Mouse (Mus musculus): ENCODE results near the gene Ugt2a3. TPM values are rescaled to one million over a fixed set of nuclear protein-coding genes. Genes with fewer than 3 reads are reported as not detected.

The Ugt2a3 gene
- polyA plus RNA-seq (2014; fragmentation: Illumina TruSeq; extraction: RNeasy Lipid Tissue Mini Kit (QIAGEN cat#74804); ENCODE audit: low read depth, low replicate concordance), result 614 TPM

GRCm38 (mm10) chr5:87336961-87337697, at the start of gene Ugt2a3:
TSS of gene Ugt2a3 (minus strand) at chr5:87337195.

Other genes with a start within 250 kb of the Ugt2a3 start
- 1,843 TPM for gene Ugt2b36, start 244.6 kb downstream of the Ugt2a3 start, polyA plus RNA-seq (2014; fragmentation: Illumina TruSeq; extraction: RNeasy Lipid Tissue Mini Kit (QIAGEN cat#74804); ENCODE audit: low read depth, low replicate concordance)
- gene Ugt2b5, start 196.9 kb downstream of the Ugt2a3 start, polyA plus RNA-seq (2014; fragmentation: Illumina TruSeq; extraction: RNeasy Lipid Tissue Mini Kit (QIAGEN cat#74804); ENCODE audit: low read depth, low replicate concordance), result 2,332 TPM
- gene Ugt2b37, start 82.4 kb downstream of the Ugt2a3 start, polyA plus RNA-seq (2014; fragmentation: Illumina TruSeq; extraction: RNeasy Lipid Tissue Mini Kit (QIAGEN cat#74804); ENCODE audit: low read depth, low replicate concordance), result 30.0 TPM
- gene Ugt2b38, start 87.0 kb upstream of the Ugt2a3 start, polyA plus RNA-seq (2014; fragmentation: Illumina TruSeq; extraction: RNeasy Lipid Tissue Mini Kit (QIAGEN cat#74804); ENCODE audit: low read depth, low replicate concordance), result 4.3 TPM
- gene Ugt2a2, start 145.1 kb upstream of the Ugt2a3 start, polyA plus RNA-seq (2014; fragmentation: Illumina TruSeq; extraction: RNeasy Lipid Tissue Mini Kit (QIAGEN cat#74804); ENCODE audit: low read depth, low replicate concordance), result not detected
- not detected for gene Gm43638, start 149.6 kb upstream of the Ugt2a3 start, polyA plus RNA-seq (2014; fragmentation: Illumina TruSeq; extraction: RNeasy Lipid Tissue Mini Kit (QIAGEN cat#74804); ENCODE audit: low read depth, low replicate concordance)
- gene Ugt2a1, start 153.7 kb upstream of the Ugt2a3 start, polyA plus RNA-seq (2014; fragmentation: Illumina TruSeq; extraction: RNeasy Lipid Tissue Mini Kit (QIAGEN cat#74804); ENCODE audit: low read depth, low replicate concordance), result not detected
- 180 TPM for gene Sult1b1, start 201.0 kb upstream of the Ugt2a3 start, polyA plus RNA-seq (2014; fragmentation: Illumina TruSeq; extraction: RNeasy Lipid Tissue Mini Kit (QIAGEN cat#74804); ENCODE audit: low read depth, low replicate concordance)
- gene Sult1d1, start 231.8 kb upstream of the Ugt2a3 start, polyA plus RNA-seq (2014; fragmentation: Illumina TruSeq; extraction: RNeasy Lipid Tissue Mini Kit (QIAGEN cat#74804); ENCODE audit: low read depth, low replicate concordance), result 893 TPM

All from liver, adult 10 weeks (tissue).